Mouse (Mus musculus) CH12F3 (cell line): ENCODE results near the gene Dmbx1.

Experiments
- in situ Hi-C: fragments of 300-500 bp; cut with MboI; formaldehyde crosslinking; loops from 2 replicates; pipeline ENCODE4 v1.14.3; 2020; ENCODE audit warnings: low sequenced_read_pairs

Dmbx1 gene

DNA sequence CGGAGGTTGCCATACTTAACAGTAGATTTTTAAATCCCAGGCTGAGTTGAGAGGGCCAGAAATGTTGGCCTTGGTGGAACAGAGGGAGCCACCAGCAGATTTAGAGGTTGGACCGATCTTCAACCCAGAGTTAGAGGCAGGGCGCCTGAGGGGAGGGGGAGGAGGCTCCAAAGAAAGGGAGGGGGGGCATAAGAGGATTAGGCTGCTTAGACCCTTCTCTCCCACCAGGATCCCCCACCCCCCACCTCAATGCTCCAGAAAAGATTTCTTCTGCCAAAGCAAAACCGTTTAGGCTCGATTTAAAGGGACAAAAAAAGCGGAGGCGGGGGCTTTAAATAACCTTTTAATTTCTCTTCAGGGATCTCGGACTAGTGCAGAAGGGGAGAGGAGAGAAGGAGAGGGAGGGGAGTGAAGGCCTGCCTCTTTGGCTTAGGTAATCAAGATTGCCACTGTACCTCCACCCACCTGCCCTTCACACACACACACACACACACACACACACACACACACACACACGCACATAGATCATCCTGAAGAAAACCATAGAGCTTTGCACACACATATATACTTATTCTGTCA, 1.6 kb upstream of the Dmbx1 start:
- in situ Hi-C loops = no loop called here

DNA sequence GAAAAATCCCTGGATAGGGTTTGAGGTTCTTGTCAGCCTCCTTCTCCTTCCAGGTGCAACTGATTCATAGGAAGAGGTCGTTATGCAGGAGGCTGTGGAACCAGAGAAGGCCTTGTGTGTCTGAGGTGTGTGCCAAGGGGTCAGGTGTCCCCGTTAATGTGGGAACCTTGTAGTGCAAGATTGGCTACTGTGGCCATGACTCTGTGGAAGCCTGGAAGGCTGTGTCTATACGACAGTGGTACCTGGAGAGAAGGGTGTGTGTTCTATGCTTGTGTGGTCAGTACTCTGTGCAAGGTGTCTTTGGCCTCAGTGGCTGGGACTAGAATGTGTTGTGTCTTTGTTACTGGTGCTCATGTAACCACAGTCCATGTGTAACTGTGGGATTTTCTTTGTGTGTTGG, 955 bp upstream of the Dmbx1 start:
- in situ Hi-C loops = no loop called here

- in situ Hi-C loops = no loop called here
Observed at GRCm38 (mm10) chr4:115938276-115939160, 1.2 kb downstream of the Dmbx1 start.

GRCm38 (mm10) chr4:115937061-115937976, 2.4 kb downstream of the Dmbx1 start:
- in situ Hi-C loops = no loop called here

- in situ Hi-C loops = no loop called here
Observed at GRCm38 (mm10) chr4:115936646-115937045, 3.1 kb downstream of the Dmbx1 start.

GRCm38 (mm10) chr4:115935835-115936581, 3.7 kb downstream of the Dmbx1 start:
- in situ Hi-C loops = no loop called here

DNA sequence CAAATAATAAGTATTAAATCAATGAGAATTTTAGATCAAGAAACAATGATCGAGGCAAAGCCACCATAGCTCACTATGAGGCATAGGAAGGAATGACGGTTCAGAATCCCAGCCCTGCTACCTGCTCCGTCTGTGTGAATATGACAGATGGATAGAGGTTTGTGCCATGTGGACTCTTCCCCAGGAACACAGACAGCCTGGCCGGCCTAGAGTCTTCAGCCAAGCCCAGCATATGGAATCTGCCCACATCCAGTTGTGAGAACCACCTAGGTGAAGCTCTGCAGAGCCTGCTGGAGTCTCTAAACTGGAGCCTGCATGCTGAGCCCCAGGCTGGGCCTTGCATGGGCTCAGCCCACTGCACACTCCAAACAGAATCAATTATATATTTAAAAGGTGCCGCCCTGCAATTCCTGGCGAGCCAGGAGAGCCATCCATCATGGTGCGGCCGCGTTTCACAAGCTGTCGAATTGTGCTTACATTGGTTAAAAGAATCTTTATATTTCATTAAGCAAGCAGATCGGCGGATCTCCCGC, 8.1 kb downstream of the Dmbx1 start:
- in situ Hi-C loops = no loop called here

DNA sequence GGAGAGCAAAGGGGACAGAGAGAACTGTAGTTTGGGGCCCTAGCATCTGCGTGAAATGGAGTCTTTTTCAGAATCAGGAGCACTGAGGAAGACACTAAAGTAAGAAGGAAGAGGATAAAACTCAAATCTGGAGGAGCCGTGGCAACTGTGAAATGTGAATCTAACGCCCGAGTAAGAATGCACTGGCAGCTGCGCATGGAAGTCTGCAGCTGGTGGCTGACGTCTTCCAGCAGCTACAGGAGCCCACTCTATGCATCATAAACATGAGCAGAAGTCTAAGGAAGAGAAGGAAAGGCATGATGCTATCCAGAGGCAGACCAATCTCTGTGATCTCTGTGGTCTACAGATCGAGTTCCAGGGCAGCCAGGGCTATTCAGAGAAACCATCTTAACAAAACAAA, 12.1 kb downstream of the Dmbx1 start:
- in situ Hi-C loops = no loop called here

GRCm38 (mm10) chr4:115923262-115923880, 16.4 kb downstream of the Dmbx1 start:
- in situ Hi-C loops = no loop called here

- in situ Hi-C loops = no loop called here
Observed at GRCm38 (mm10) chr4:115922688-115923087, 17.0 kb downstream of the Dmbx1 start.

- in situ Hi-C loops = no loop called here
Observed at GRCm38 (mm10) chr4:115919911-115920310, 19.8 kb downstream of the Dmbx1 start.

GRCm38 (mm10) chr4:115911586-115911985, 28.1 kb downstream of the Dmbx1 start:
- in situ Hi-C loops = no loop called here

GRCm38 (mm10) chr4:115908641-115909040, 31.1 kb downstream of the Dmbx1 start:
- in situ Hi-C loops = loop anchor here (10.0 kb wide), 1 partner anchor 76 kb away; no protein-coding TSS in a partner anchor

DNA sequence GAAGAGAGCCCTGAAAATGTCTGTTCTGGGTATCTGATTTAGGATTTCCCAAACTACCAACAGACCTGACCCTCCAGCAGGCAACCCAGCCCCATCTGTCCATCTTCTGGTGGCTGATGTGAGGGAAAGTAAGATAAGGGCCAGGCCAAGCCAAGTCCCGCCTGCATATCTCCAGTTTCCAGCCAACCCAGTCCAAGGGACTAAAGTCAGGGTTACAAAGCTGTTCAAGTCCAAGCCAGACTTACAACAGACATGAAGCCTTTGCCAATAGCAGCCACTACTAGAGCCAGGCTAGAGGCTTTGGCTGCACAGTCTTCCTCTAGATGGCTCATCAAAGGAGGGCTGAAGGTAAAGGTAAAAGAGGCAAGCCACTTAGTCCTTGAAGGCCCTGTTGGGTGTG, 31.7 kb downstream of the Dmbx1 start:
- in situ Hi-C loops = loop anchor here (10.0 kb wide), 1 partner anchor 77 kb away; no protein-coding TSS in a partner anchor

GRCm38 (mm10) chr4:115906791-115907190, 32.9 kb downstream of the Dmbx1 start:
- in situ Hi-C loops = loop anchor here (10.0 kb wide), 1 partner anchor 78 kb away; no protein-coding TSS in a partner anchor

GRCm38 (mm10) chr4:115905701-115906100, 34.0 kb downstream of the Dmbx1 start:
- in situ Hi-C loops = loop anchor here (10.0 kb wide), 1 partner anchor 79 kb away; no protein-coding TSS in a partner anchor

DNA sequence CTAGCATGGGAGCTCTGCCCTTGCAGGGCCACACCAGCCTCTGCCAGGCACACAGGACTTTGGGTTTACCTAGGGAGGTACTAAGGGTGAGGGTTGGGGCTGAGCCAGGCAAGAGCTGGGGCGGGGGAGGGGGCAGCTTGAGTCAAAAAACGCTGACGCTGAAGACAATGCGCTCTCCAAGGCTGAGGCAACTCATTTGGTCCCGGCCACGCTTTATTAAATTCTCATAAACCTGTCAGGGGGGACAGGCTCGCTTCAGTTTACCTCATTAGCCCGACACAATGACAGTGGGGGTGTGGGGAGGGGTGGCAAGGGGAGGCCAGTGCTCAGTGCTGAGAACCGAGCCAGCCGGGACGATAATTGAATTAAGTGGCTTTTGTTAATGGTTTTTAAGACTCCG, 35.4 kb downstream of the Dmbx1 start:
- in situ Hi-C loops = loop anchor here (10.0 kb wide), 1 partner anchor 80 kb away; no protein-coding TSS in a partner anchor

GRCm38 (mm10) chr4:115902816-115903215, 36.9 kb downstream of the Dmbx1 start:
- in situ Hi-C loops = loop anchor here (10.0 kb wide), 1 partner anchor 82 kb away; no protein-coding TSS in a partner anchor

DNA sequence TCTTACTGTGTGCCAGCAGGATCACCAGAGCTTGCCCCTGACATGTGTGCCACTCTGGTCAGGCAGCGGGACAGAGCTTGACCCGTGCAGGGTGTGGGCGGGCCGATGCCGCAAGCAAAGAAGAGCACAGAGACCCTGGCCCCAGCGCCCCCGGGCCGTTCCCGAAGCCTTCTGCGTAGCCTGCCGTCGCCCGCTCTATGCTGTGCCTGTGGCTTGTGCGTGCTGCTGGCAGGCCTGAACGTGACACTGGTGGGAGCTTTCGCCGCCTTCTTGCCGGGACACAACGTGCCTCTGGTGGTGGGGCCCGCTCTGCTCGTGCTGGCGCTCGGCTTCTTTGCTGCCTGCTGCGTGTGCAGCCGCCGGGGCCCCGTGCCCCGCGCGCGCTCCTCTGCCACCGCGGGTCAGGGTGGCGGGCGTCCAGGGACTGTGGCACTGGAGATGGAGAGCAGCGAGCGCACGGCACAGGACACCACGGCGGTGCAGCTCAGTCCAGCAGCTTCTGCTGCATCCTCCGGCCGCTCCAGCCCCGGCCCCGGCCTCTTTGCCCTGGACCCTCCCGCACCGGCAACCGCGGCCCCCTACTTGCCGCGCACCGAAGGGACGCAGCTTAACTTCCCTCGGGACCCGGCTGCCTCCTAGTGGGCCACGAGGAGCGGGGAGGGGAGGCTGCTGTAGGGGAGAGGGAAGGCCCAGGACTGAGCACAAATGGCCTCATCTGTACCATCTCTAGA, 41.7 kb downstream of the Dmbx1 start:
- in situ Hi-C loops = no loop called here
